Mouse (Mus musculus): ENCODE data around the gene Elmod1.

Elmod1 gene

DNA sequence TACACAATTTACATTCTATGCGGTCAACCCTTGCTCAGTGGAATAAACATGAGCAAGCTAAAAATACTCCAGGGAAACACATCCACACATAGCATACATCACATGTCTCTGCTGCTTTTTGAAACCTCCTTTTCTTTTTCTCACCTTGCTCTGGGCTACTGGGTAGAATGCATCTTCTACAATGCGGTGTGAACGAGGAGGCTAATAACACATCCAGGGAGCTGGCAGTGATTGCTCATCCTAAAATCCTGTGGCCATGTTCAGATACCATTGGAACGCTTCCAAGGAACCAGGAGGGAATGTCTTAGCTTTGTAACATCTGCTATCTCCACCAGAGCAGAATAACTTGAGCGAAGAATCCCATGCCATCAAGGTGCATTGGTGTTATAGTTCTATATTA lies 64.8 kb downstream of the Elmod1 start:
- no peak for DNase-seq (ENCODE audit: low read depth, low spot score)

DNA sequence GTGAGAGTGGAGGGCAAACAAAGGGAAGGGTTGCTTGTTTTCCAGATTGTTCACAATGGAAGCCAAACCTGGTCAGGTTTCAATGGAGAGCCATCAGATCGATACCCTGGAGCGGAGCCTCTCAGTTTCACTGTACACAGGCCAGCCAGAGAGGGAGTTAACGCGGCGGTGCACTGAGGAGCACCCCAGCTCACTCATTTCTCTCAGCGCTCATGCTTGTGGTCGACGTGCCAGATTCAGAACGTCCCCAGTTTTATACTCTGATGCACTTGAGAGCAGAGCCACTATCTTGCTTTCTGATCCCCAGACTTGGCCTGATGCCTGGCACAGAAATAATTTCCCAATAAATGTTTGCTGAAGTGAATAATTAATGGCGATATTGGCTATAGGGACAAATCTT lies 68.3 kb downstream of the Elmod1 start:
- no peak for DNase-seq (ENCODE audit: low read depth, low spot score)

DNA sequence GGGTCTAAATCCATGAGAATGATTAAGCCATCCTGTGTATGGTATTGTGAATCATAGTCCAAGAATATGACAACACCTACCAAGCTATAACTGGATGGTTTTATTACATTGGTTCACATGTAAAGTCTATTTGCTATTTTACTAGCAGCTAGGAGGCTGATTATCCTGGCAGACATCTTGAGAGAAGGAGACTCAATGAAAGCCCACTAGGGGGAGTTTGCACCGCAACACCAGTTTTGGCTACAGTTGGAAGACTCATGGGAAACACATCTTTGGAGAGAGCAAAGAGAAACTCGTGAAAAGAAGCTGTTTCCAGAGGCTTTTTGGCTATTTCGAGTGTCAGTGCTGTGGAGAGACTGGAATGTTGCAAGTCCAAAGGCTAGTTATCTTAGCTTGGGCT lies 69.7 kb downstream of the Elmod1 start:
- peak; percentile 69 for DNase-seq (ENCODE audit: low read depth, low spot score)

DNA sequence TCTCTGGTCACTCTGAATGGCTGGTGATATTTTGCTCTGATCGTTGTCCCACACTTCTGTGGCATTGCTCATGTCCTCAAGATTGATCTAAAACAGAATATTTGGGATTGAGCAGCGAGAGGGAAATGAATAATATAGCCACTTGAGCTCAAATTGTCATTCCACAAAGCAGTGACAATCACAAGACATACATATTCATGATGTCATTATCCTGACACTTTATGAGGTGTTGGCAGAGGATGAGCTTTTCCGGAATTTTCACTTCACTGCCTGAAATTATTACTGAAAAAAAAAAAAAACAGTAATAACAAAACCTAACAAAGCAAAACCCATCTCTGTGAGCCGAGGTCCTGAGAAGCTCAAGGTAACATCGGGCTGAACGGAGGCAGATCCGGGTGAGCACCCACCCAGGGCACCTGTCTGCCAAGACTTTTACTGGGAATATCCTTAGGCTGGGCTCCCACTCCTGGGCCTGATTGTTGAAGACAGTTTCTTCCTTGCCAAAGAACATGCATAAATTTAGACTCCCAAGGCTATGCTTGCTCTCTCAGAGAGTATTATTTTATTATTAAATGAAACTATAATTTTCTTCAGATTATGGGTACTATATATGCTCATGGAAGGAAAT lies 71.8 kb downstream of the Elmod1 start:
- DNase-seq (ENCODE audit: low read depth, low spot score), result no peak

DNA sequence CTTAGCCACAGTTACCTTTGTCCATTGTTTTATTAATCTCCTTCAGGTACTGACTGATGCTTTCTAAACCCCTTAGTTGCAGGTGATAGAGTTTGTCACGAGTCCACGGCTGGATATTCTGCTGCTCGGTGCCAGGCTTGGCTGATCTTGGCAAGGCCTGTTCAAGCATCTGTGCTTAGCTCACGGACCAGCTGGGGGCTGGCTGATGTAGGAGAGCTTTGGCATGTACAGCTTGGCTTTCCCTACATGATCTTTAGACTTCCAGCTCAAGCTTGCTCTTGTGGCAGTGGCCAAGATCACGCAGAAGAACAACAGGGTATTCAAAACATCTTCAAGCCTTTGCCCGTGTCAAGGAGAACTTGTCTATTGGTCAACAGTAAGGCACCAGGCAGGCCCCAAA lies 75.3 kb downstream of the Elmod1 start:
- DNase-seq (ENCODE audit: low read depth, low spot score), result no peak

DNA sequence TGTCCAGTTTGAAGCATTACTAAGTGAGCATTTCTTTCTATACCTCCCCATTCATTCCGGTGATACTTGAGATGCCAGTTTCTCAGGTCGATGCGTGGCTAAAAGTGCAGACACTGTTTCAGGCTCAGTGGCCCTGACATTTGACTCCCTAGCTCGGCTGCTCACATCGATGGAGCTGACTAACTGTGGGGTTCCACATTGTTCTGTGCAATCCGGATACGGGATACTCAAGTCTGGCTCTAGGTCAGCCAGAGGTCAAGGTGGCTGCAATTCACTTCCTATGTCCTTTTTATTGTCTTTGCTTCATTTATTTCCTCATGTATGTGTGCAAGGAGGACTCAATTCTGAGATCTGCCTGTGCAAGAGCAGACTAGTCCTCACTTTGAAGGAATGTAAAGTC lies 79.3 kb downstream of the Elmod1 start:
- peak; percentile 54 for DNase-seq (ENCODE audit: low read depth, low spot score)

DNA sequence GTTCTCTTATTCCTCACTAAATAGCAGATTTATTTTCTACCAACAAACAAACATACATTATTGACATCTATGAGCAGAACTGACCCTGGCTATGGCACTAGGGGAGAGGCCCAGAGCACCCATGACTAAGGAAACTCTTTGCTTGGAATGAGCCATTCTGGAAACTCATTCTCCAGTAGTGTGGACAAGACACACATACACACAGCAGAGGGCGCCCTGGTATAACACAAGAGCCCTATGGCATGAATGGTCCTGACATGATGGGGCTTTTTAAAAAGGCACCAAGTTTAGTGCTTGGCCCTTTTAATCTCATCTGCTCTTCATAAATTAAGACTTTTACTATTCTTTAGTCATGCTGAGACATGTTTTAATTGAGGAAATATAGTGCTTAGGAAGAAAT lies 85.0 kb downstream of the Elmod1 start:
- peak; percentile 65 for DNase-seq (ENCODE audit: low read depth, low spot score)

DNA sequence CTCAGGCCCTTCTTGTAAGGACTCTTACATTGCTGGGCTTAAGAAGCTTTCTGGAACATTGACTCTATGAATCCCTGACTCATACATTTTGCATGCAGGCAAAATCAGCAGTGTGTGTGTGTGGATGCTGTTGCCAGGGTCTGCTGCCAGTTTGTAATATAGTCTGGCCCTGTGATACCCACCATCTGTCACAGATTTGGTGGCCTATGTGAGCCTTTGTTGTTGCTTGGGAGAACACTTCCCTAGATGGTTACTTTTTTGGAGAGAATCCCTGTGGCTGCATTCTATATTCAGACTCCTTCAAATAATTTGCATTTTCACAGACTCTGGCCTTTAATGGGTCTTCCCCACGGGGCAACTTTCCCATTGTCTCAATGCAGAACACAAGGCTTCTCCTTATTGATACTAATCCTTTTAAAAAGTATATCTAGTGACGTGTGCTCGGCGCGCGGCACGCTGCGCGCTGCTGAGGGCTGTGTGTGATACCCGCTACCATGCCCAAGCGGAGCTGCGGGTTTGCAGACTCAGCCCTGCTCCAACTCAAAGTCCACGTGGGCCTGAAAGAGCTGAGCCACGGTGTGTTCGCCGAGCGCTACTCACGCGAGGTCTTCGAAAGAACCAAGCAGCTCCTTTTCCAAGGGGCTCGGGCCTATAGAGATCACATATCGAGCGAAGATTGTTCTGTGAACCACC lies 91.4 kb downstream of the Elmod1 start:
- no peak for DNase-seq (ENCODE audit: low read depth, low spot score)

DNA sequence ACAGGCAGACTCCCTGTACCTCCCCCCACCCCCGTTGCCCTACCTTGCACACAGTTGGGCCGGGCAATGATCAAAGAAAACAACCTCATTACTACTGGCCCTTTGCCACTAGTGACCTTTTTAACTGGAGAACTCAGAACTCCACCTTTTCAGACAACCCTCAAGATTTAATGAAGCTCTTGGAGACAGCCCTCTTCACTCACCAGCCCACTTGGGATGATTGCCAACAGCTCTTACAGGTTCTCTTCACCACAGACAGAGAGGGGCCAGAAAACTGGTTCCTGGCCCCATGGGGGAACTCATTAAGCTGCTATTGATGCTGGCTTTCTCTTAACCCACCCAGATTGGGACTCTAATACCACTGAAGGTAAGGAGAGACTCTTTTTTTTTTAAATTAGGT lies 97.7 kb downstream of the Elmod1 start:
- no peak for DNase-seq (ENCODE audit: low read depth, low spot score)

DNA sequence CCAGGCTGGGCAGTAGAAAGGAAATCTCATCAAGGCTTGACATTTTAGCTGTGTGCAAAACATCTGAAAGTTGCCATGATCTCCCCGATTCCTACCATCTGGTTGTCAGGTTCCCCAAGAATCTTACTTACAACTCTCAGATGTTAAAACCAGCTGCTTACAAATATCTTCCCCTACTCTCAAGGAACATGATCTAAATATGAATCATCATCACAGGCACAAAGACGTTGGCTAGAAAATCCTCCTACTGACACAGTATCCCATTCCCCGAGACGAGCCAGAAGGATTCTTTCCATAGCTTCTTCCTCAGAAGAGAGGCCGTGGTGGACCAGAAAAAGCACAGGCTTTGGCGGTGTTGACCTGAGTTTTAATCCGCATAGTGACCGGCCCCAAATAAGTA lies 101.9 kb downstream of the Elmod1 start:
- DNase-seq (ENCODE audit: low read depth, low spot score), result no peak
